Mouse (Mus musculus): ENCODE results near the gene Gm20388.

DNA sequence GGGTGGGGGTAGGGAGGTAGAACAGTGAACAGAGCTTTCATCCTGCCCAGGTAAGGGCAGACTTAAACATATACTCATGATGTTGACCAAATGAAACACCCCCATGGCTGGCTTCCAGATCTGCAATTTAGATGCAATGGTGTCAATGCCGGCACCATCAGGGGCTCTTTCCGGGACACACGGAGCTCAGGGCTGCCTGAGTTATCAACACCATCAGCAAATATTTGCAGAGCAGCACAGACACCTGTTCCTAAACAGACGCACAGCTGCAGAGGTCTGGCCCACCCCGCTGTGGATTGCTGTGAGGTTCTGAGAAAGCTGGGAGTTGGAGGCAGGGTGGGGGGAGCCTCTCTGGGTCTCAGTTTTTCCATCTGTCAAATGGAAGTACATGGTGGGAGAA is 2855.5 kb downstream of the Gm20388 start:
- TF ChIP-seq CTCF (IDR thresholded peaks at IDR 0.05; ENCODE audit: low read depth, low read length) (no peak), POLR2A (IDR thresholded peaks at IDR 0.05; ENCODE audit: insufficient read depth, low read length) (no peak), EP300 (IDR thresholded peaks at IDR 0.05; ENCODE audit: insufficient read depth, low read depth, low read length) (no peak)

Measured in ES-Bruce4 (cell line).